Mouse (Mus musculus) T-helper 1 cell (primary cell): ENCODE results near the gene Lect2.

Experiments
- in situ Hi-C: fragments of 300-600 bp; cut with MboI, MseI; formaldehyde crosslinking; loops from one replicate; pipeline ENCODE4 v1.15.1; 2025; ENCODE audit warnings: high pct_unique_total_duplicates

Gene Lect2

DNA sequence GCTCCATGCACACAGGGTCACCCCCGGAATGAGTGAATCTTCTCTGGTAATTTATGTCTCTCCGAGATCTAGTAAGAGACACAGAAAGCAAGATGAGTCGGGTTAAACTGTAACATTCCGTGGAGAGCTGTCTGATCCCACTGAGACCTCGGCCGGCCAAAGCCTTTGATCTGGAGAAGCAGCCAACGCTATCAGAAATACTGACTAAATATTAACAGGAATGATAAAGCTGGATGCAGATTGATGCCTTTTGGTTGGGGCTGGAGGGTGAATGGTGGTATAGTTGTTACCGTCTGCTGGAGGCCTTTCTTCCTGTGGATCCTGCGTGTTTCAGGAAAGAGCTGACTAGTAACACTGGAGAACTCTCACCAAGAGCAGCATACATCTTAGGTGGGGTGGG, at the start of gene Lect2:
Gene Lect2, minus strand, starts transcription at position 102 of the 400 bp plus-strand sequence.
- in situ Hi-C loops: no loop called here

GRCm38 (mm10) chr13:56597296-56597695, 49.0 kb upstream of the Lect2 start:
- in situ Hi-C loops: no loop called here

- in situ Hi-C loops: no loop called here
Measured at GRCm38 (mm10) chr13:56595246-56595645, 46.9 kb upstream of the Lect2 start.

GRCm38 (mm10) chr13:56593961-56594391, 45.7 kb upstream of the Lect2 start:
- in situ Hi-C loops: no loop called here

DNA sequence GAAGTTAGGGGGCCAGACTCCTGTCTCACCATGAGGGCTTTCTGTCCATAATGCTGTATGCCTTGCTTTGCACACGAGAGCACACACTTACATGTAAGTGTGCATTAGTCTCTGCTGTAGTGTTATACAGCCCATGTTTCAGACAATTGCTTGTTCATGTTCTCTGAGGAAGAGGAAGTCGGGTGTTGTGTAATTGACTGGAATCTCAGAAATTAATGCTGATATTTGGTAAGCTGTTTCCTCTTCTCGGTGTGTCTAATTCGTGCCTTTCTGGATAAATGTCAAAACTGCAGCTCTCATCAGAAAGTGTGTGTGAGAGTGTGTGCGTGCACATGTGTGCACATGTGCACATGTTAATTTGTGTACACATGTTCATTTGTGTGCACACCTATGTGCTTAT, 44.9 kb upstream of the Lect2 start:
- in situ Hi-C loops: no loop called here

DNA sequence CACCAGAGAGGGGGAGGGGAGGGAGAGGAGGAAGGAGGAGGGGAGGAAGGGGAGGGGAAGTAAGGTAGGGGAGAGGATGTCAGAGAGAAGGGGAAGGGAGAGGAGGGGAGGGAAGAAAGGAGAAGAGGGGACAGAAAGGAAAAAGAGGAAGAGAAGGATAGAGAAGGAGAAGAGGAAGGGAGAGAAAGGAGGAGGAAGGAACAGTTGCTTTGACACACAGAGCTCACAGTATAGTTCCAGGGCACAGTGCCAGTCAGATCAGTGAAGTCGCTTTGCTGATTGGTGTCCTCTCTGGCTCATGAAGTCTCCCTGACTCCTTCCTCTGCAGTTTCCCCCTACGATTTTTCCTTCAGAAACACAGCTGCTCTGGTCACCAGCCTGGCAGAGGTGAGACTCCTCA, 43.6 kb upstream of the Lect2 start:
- in situ Hi-C loops: no loop called here

DNA sequence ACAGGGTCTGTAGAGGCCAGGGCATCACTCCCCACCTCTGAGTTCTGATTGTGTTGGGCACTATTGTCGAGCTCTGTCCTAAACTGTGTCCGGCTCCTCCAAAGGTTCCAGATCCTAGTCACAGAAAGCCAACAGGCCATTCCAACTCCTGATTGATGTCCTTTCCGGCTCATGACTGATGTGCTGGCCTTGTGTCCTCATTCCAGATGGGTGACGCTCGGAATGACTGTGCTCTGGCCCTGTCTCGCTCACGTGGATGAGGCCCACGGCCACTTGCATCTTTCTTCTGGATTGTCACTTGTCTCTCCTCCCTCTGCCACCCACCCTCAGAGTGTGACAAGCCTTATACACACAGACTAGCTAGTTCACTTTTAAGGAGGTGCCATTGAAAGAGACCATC, 42.9 kb upstream of the Lect2 start:
- in situ Hi-C loops: no loop called here

DNA sequence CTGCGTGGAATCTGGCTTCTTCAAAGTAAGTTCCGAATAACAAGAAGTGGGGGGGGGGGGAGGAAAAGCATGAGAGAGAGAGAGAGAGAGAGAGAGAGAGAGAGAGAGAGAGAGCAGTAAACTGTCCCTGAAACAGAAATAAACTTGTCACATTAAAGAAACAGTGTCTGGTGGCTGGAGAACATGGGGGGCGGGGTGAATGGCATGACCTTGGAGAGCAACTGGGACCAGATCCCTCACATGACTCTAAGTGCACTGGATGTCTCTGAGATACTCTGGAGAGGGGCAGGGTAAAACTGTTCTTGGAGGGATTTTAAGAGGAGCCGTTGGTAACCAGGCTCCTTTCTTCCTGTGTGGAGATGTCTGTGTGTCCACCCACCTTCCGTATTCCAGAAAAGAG, 41.9 kb upstream of the Lect2 start:
- in situ Hi-C loops: no loop called here

DNA sequence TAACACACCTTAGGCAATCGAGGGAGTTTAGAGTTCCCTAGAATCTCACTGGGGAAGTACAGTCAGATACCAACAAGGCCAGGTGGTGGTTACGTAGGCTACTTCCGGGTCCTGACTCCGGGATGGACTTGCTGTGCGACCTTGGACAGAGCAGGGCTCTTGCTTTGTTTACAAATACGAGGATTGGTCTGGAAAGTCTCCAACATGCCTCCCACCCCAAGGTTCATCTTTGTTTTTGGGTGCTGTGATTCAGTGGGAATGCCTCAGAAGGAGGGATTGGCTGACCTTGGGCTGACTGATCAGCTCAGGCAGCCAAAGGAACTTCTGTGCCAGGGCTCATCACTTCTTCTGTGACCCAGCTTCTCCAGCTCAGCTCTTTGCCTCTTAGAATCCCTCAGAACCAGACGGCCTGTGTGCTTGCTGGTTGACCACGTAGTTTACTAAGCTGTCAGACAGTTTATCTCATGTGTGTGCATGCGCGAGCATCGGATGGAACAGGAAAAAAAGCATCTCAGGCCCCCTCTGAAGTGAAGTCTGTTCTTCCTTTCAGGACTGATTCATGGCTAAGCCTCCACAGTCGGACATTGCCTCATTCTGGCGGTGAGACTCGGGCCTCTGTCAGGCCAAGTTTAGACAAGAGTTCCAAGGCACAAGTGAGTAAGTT, 40.3 kb upstream of the Lect2 start:
- in situ Hi-C loops: no loop called here

- in situ Hi-C loops: no loop called here
Measured at GRCm38 (mm10) chr13:56586046-56586445, 37.7 kb upstream of the Lect2 start.

- in situ Hi-C loops: no loop called here
Measured at GRCm38 (mm10) chr13:56582720-56583119, 34.4 kb upstream of the Lect2 start.

DNA sequence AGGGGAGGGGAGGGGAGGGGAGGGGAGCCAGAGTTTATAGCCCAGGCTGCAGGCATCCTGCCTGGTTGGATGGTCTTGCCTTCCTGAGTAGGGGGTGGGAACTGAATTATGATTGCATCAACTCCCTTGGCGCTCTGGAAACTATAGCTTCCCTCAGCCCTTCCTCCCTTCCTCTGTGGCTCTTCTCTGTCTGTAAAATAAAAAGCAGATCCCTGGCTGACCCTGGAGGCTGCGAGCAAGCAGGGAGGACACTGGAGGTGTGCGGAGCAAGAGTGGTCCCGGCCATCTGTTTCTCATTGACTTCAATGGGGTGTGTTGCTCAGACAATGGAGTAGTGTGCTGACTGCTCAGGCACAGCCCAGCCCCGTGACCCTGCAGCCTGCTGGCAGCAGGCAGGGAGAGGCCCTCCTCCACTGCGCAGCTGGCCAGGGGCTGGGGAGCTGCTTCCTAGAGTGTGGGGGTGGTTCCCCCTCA, 33.7 kb upstream of the Lect2 start:
- in situ Hi-C loops: no loop called here

DNA sequence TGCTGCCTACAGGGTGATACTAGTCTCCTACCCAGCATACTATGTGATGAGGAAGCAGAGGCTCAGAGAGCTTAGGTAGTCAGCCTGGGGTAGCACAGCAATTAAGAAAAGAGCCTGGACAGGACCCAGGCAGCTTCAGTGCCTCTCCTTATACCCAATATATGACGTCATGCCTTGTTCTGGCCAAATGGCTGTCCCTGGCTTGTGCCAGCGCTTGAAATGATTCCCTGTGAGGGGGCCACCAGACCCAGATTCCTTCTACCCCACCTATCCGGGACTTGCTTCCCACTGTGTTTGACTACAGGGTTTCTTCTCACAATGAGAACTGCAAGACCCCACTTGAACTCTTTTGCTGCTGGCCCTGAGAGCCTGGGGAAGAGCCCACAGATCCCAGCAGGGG, 33.2 kb upstream of the Lect2 start:
- in situ Hi-C loops: no loop called here

- in situ Hi-C loops: no loop called here
Measured at GRCm38 (mm10) chr13:56580450-56580849, 32.1 kb upstream of the Lect2 start.

- in situ Hi-C loops: no loop called here
Measured at GRCm38 (mm10) chr13:56578097-56578496, 29.8 kb upstream of the Lect2 start.

- in situ Hi-C loops: no loop called here
Measured at GRCm38 (mm10) chr13:56575701-56576321, 27.5 kb upstream of the Lect2 start.

DNA sequence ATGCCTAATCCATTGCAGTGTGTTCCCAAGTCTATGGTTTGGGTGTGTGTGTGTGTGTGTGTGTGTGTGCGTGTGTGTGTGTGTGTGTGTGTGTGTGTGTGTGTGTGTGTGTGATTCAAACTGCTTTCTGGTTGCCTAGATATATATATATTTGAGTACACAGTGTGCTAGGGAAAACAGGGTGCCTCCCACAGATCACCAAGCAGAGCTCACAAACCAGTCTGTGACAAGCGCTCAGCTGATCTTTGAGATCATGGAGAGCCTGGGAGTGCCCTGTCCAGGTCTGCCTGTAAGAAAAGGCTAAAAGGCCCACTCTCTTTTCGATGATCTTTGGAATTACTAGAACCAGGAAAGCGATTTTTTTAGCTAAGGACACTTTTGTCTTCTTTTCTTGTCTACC, 26.8 kb upstream of the Lect2 start:
- in situ Hi-C loops: no loop called here

GRCm38 (mm10) chr13:56571645-56572044, 23.3 kb upstream of the Lect2 start:
- in situ Hi-C loops: no loop called here

DNA sequence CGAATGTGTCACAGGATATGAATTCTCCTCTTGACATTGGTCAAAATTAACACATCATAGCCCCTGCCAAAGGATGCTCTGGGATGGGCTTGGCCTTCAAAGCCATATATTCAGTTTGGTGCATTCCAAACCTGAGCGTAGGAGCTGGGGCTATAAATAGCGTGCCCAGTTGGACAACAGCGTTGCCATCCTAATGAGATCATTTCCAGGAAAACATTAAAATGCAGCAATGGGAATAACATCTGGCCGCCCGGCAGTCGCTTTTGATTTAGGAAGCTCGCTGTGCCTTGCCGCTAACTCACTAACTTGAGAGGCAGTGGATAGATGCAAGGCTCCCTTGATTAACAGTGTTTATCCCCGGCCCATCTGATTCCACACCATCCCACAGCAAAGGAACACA, 18.0 kb upstream of the Lect2 start:
- in situ Hi-C loops: no loop called here

DNA sequence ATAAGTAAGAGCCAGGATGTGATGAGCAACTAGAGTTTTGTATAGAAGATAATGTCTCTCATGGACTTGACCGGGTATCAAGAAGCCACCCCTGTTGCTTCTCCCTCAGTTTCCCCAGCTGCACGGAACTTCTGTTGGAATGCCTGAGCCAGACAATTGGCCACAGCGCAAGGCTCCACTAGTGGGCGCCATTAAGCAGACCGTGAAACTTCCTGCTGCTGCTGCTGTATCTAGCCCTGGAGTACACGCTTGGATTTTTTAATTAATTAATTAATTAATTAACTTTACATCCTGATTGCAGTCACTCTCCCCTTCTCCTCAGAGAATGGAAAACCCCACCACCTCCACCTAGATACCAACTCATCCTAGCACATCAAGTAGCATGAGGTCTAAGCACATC, 14.8 kb upstream of the Lect2 start:
- in situ Hi-C loops: no loop called here

DNA sequence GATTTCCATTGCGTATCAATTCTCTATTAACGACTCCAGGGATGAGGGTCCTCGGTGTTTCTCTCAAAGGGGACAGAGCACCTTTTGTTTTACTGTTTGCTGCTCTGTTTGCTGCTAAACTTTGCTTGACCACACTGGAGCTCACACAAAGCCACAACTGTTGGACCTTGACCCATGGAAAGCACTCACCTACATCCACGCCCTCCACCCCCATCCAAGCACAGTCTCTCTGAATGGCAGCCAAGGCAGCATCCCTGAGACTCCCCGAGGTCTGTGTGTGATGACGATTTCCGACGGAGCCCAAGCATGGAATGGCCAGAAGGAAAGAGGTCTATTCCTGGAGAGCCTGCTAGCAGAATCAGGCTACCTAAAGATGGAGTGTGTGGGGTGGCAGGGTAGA, 12.8 kb upstream of the Lect2 start:
- in situ Hi-C loops: no loop called here

GRCm38 (mm10) chr13:56559841-56560370, 11.6 kb upstream of the Lect2 start:
- in situ Hi-C loops: no loop called here

DNA sequence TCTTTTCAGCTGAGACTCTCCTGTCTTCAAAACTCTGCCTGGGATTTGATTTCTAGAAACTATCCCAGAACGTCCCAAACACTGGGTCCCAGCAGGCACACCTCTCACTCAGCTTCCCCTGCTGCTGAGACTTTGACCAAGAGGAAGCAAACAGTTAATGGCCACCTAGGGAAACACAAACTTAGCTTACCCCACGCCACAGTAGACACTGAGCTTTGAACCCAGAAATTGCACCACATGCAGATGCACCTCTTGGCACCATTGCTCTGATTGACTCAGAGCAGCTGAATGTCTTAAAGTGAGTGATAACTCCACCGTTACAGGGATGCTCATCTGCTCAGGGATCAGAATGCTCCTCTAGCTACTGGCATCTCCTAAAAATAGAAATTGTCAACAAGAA, 10.5 kb upstream of the Lect2 start:
- in situ Hi-C loops: no loop called here
